Mouse (Mus musculus) myocyte (in vitro differentiated cells): ENCODE data around the gene Ubqln4. TPM values are rescaled to one million over a fixed set of nuclear protein-coding genes. Genes with fewer than 3 reads are reported as not detected.
A peak's percentile ranks its signal among the peaks of the same experiment; 100 is the strongest.

Source experiments
- H3K27me3 ChIP-seq: one replicate; pipeline ENCODE4 v1.6.1; 2011; ENCODE audit not compliant: control insufficient read depth, insufficient read depth, insufficient read length
- H3K36me3 ChIP-seq: one replicate; pipeline ENCODE4 v1.6.1; 2011; ENCODE audit not compliant: control insufficient read depth, insufficient read depth
- H3K4me2 ChIP-seq: one replicate; pipeline ENCODE4 v1.6.1; 2011; ENCODE audit warnings: low read depth, control low read depth
- H3K4me3 ChIP-seq: one replicate; pipeline ENCODE4 v1.5.1; 2011; ENCODE audit warnings: mild to moderate bottlenecking, control low read depth, moderate library complexity
- H3K79me2 ChIP-seq: one replicate; pipeline ENCODE4 v1.6.1; 2011; ENCODE audit not compliant: control insufficient read depth, insufficient read depth
- H3ac ChIP-seq: one replicate; pipeline ENCODE4 v1.6.1; 2011; ENCODE audit not compliant: control insufficient read depth, insufficient read length
- CEBPB ChIP-seq: IDR thresholded peaks from 2 replicates; pipeline ENCODE4 v1.6.1; 2011; ENCODE audit warnings: mild to moderate bottlenecking, moderate library complexity; ENCODE audit not compliant: poor library complexity, insufficient read depth, severe bottlenecking
- E2F4 ChIP-seq: IDR thresholded peaks from one replicate; pipeline ENCODE4 v1.6.1; 2011; ENCODE audit warnings: mild to moderate bottlenecking, control low read depth, moderate library complexity; ENCODE audit not compliant: insufficient read depth
- MAX ChIP-seq: IDR thresholded peaks from one replicate; pipeline ENCODE4 v1.6.1; 2011; ENCODE audit warnings: low read depth, mild to moderate bottlenecking, control low read depth
- MYOD1 ChIP-seq, 3 experiments: IDR thresholded peaks; one replicate each; pipeline ENCODE4 v1.6.1; 2011; ENCODE audit warnings: control low read depth in 2 of 3, low read depth in 2 of 3, mild to moderate bottlenecking in 2 of 3, moderate library complexity in 1 of 3; ENCODE audit not compliant: insufficient read length in 2 of 3, control insufficient read depth in 1 of 3
- MYOG ChIP-seq, 3 experiments: IDR thresholded peaks; one replicate each; pipeline ENCODE4 v1.6.1; 2011; ENCODE audit warnings: control low read depth in 2 of 3, low read depth in 2 of 3, mild to moderate bottlenecking in 2 of 3; ENCODE audit not compliant: insufficient read length in 2 of 3, control insufficient read depth in 1 of 3, insufficient read depth in 1 of 3
- POLR2A ChIP-seq: IDR thresholded peaks from one replicate; pipeline ENCODE4 v1.6.1; 2011; ENCODE audit warnings: low read depth, mild to moderate bottlenecking, control low read depth, moderate library complexity; ENCODE audit not compliant: insufficient read length
- POLR2AphosphoS2 ChIP-seq: IDR thresholded peaks from one replicate; pipeline ENCODE4 v1.6.1; 2011; ENCODE audit warnings: low read depth, control low read depth; ENCODE audit not compliant: insufficient read length
- REST ChIP-seq: IDR thresholded peaks from one replicate; pipeline ENCODE4 v1.6.1; 2011; ENCODE audit warnings: mild to moderate bottlenecking, control low read depth, moderate library complexity; ENCODE audit not compliant: insufficient read depth, insufficient read length
- SRF ChIP-seq: IDR thresholded peaks from one replicate; pipeline ENCODE4 v1.6.1; 2011; ENCODE audit warnings: low read depth; ENCODE audit not compliant: control insufficient read depth, insufficient read length
- TCF12 ChIP-seq: IDR thresholded peaks from one replicate; pipeline ENCODE4 v1.6.1; 2011; ENCODE audit warnings: mild to moderate bottlenecking, control low read depth; ENCODE audit not compliant: poor library complexity, insufficient read depth, severe bottlenecking
- TCF3 ChIP-seq: IDR thresholded peaks from one replicate; pipeline ENCODE4 v1.6.1; 2011; ENCODE audit warnings: low read depth, control low read depth; ENCODE audit not compliant: insufficient read length
- USF1 ChIP-seq: IDR thresholded peaks from one replicate; pipeline ENCODE4 v1.6.1; 2011; ENCODE audit warnings: low read depth, mild to moderate bottlenecking, control low read depth, moderate library complexity
- polyA plus RNA-seq: library from polyadenylated mRNA; unstranded; fragments of >200 nt; fragmentation: generic; extraction: Trizol; gene quantifications from one replicate; pipeline ENCODE4 v1.2.1, GENCODE M21; 2012; ENCODE audit warnings: missing spikeins

Gene Ubqln4
- polyA plus RNA-seq, 1 experiment: 44.9 TPM

GRCm38 (mm10) chr3:88509692-88510420 lies 43.7 kb upstream of the Ubqln4 start, which contains the start of gene Lmna:
Lmna (minus strand) TSS chr3:88509956.
- no peaks in the 10 kb centered on the region for H3K79me2 ChIP-seq
- no peaks in the 10 kb centered on the region for H3K36me3 ChIP-seq

GRCm38 (mm10) chr3:88510421-88511289 lies 42.9 kb upstream of the Ubqln4 start:
- Histone ChIP-seq H3K36me3 (no peaks in the 10 kb centered on the region), H3K4me2 (peak overlapping the region; percentile 61), H3K4me3 (peak overlapping the region; percentile 32), H3K27me3 (no peaks in the 10 kb centered on the region), H3ac (no peak overlapping the region), H3K79me2 (no peaks in the 10 kb centered on the region)
- TF ChIP-seq E2F4 (no peak), SRF (no peak), POLR2AphosphoS2 (no peak)

More at GRCm38 (mm10) chr3:88509692-88510420, 43.7 kb upstream of the Ubqln4 start, which contains the start of gene Lmna:
- Histone ChIP-seq H3K4me3 (peak within 1 kb of the TSS; percentile 32), H3K27me3 (no peaks in the 10 kb centered on the region), H3ac (no peak within 1 kb of the TSS), H3K4me2 (peak within 1 kb of the TSS; percentile 89)
- TF ChIP-seq CEBPB (no peak), MYOD1 (IDR thresholded peaks at IDR 0.05; ENCODE audit: control insufficient read depth in 1 of 3, insufficient read length in 2 of 3, low read depth in 2 of 3) (peak in 2 of 3 experiments; percentile 3 to 79), MAX (peak; percentile 22), POLR2A (peak; percentile 76), MYOG (IDR thresholded peaks at IDR 0.05; ENCODE audit: control insufficient read depth in 1 of 3, insufficient read depth in 1 of 3, insufficient read length in 2 of 3, low read depth in 2 of 3) (peak in 1 of 3 experiments; percentile 63)

- TF ChIP-seq MYOG (IDR thresholded peaks at IDR 0.05; ENCODE audit: control insufficient read depth in 1 of 3, insufficient read depth in 1 of 3, insufficient read length in 2 of 3, low read depth in 2 of 3) (no peak), USF1 (no peak), TCF12 (no peak)
Observed at GRCm38 (mm10) chr3:88511559-88511958, 42.0 kb upstream of the Ubqln4 start.

GRCm38 (mm10) chr3:88512141-88512895 lies 41.2 kb upstream of the Ubqln4 start:
- Histone ChIP-seq H3K4me2 (peak overlapping the region; percentile 90), H3ac (no peak overlapping the region), H3K27me3 (no peaks in the 10 kb centered on the region), H3K79me2 (no peaks in the 10 kb centered on the region), H3K4me3 (peak overlapping the region; percentile 5), H3K36me3 (no peaks in the 10 kb centered on the region)
- peak; percentile 18 for TF ChIP-seq POLR2A
- TF ChIP-seq SRF: no peak

More at GRCm38 (mm10) chr3:88511559-88511958, 42.0 kb upstream of the Ubqln4 start:
- Histone ChIP-seq H3K4me3 (no peak overlapping the region), H3ac (no peak overlapping the region), H3K36me3 (no peaks in the 10 kb centered on the region), H3K27me3 (no peaks in the 10 kb centered on the region), H3K79me2 (no peaks in the 10 kb centered on the region), H3K4me2 (peak overlapping the region; percentile 90)

GRCm38 (mm10) chr3:88512896-88513545 lies 40.5 kb upstream of the Ubqln4 start:
- H3K27me3 ChIP-seq: no peaks in the 10 kb centered on the region
- peak; percentile 24 for TF ChIP-seq MAX
- TF ChIP-seq SRF: no peak
- peak in 1 of 3 experiments; percentile 50 for TF ChIP-seq MYOD1 (IDR thresholded peaks at IDR 0.05; ENCODE audit: control insufficient read depth in 1 of 3, insufficient read length in 2 of 3, low read depth in 2 of 3)
- TF ChIP-seq TCF3: no peak
- no peak for TF ChIP-seq POLR2AphosphoS2
- peak; percentile 61 for TF ChIP-seq USF1
- no peak for TF ChIP-seq MYOG (IDR thresholded peaks at IDR 0.05; ENCODE audit: control insufficient read depth in 1 of 3, insufficient read depth in 1 of 3, insufficient read length in 2 of 3, low read depth in 2 of 3)
- TF ChIP-seq E2F4: no peak
- TF ChIP-seq POLR2A: peak; percentile 23
- no peak for TF ChIP-seq REST
- no peak for TF ChIP-seq CEBPB
- TF ChIP-seq TCF12: no peak
- H3ac ChIP-seq: no peak overlapping the region
- no peaks in the 10 kb centered on the region for H3K36me3 ChIP-seq
- H3K4me2 ChIP-seq: peak overlapping the region; percentile 90
- H3K4me3 ChIP-seq: peak overlapping the region; percentile 5
- no peaks in the 10 kb centered on the region for H3K79me2 ChIP-seq
